Mouse (Mus musculus) MEL (cell line): Measurements from ENCODE around the gene Med25.

ENCODE experiments used
- BHLHE40 ChIP-seq: IDR thresholded peaks from 2 replicates; pipeline ENCODE4 v1.6.1; 2012; ENCODE audit warnings: low read depth, mild to moderate bottlenecking, inconsistent platforms, low read length, improper control_type of control experiment, borderline replicate concordance
- CTCF ChIP-seq, 3 experiments: IDR thresholded peaks in 2 of 3; conservative IDR thresholded peaks in 1 of 3; 2 replicates each; pipeline ENCODE4 v1.5.1; 2011 to 2012; ENCODE audit warnings: low read length in 3 of 3, low read depth in 2 of 3, mild to moderate bottlenecking in 2 of 3, improper control_type of control experiment in 1 of 3, inconsistent platforms in 1 of 3, mixed read lengths in 1 of 3, moderate library complexity in 1 of 3; ENCODE audit not compliant: control insufficient read depth in 1 of 3, insufficient read depth in 1 of 3, poor library complexity in 1 of 3, severe bottlenecking in 1 of 3
- ELF1 ChIP-seq: IDR thresholded peaks from 2 replicates; pipeline ENCODE4 v1.6.1; 2014; ENCODE audit warnings: low read depth, mild to moderate bottlenecking, inconsistent platforms, low read length, improper control_type of control experiment, moderate library complexity
- GATA1 ChIP-seq: IDR thresholded peaks from 2 replicates; pipeline ENCODE4 v1.6.1; 2011; ENCODE audit warnings: low read depth, low read length, improper control_type of control experiment
- POLR2A ChIP-seq, 2 experiments: IDR thresholded peaks; 2 replicates each; pipeline ENCODE4 v1.6.1; 2011 to 2012; ENCODE audit warnings: low read length in 2 of 2, mild to moderate bottlenecking in 2 of 2, control low read depth in 1 of 2, improper control_type of control experiment in 1 of 2, low read depth in 1 of 2, moderate library complexity in 1 of 2; ENCODE audit not compliant: control insufficient read depth in 1 of 2, insufficient read depth in 1 of 2, poor library complexity in 1 of 2
- SMC3 ChIP-seq: IDR thresholded peaks from 2 replicates; pipeline ENCODE4 v1.6.1; 2011; ENCODE audit warnings: low read depth, low read length, improper control_type of control experiment
- TBP ChIP-seq: IDR thresholded peaks from 2 replicates; pipeline ENCODE4 v1.8.0; 2011; ENCODE audit warnings: low read depth, low read length, improper control_type of control experiment
- TCF12 ChIP-seq: IDR thresholded peaks from 2 replicates; pipeline ENCODE4 v1.6.1; 2014; ENCODE audit warnings: low read depth, mild to moderate bottlenecking, inconsistent platforms, low read length, improper control_type of control experiment, moderate library complexity
- ZNF384 ChIP-seq: IDR thresholded peaks from 2 replicates; pipeline ENCODE4 v1.6.1; 2012; ENCODE audit warnings: low read depth, mild to moderate bottlenecking, inconsistent platforms, low read length, improper control_type of control experiment

GRCm38 (mm10) chr7:44916191-44916590 lies 23.7 kb upstream of the Med25 start:
- TF ChIP-seq TCF12 (no peak), CTCF (IDR thresholded peaks at IDR 0.05 in 2 of 3, conservative IDR thresholded peaks at IDR 0.05 in 1 of 3; ENCODE audit: control insufficient read depth in 1 of 3, insufficient read depth in 1 of 3, low read depth in 2 of 3, low read length in 3 of 3, poor library complexity in 1 of 3, severe bottlenecking in 1 of 3) (no peak), POLR2A (IDR thresholded peaks at IDR 0.05; ENCODE audit: control insufficient read depth in 1 of 2, insufficient read depth in 1 of 2, low read depth in 1 of 2, low read length in 2 of 2, poor library complexity in 1 of 2) (no peak), ELF1 (no peak), SMC3 (no peak), ZNF384 (no peak), BHLHE40 (no peak), GATA1 (no peak), TBP (no peak)
